Mouse (Mus musculus) gastrocnemius, postnatal 36 days (tissue): Measurements from ENCODE around the gene Nsrp1. TPM values are rescaled to one million over a fixed set of nuclear protein-coding genes. Genes with fewer than 3 reads are reported as not detected.

Source experiments
- DNase-seq, 2 experiments: peaks; one replicate each; pipeline ENCODE4 v3.0.0; 2022
- intact Hi-C: fragments of 180-260 bp; cut with DNase I; formaldehyde crosslinking; loops from one replicate; pipeline ENCODE4 v1.15.1; 2025
- microRNA-seq, 2 experiments: library from miRNA; unstranded; fragments of <30 nt; microRNA quantifications; one replicate each; pipeline ENCODE4 v1.2.0; 2021
- total RNA-seq, 2 experiments: library from RNA; stranded (reverse); gene quantifications; 2 replicates each; pipeline ENCODE4 v1.2.3; 2021

Gene Nsrp1
- total RNA-seq, 2 experiments from 2014 or later = 10.5 to 13.5 TPM

DNA sequence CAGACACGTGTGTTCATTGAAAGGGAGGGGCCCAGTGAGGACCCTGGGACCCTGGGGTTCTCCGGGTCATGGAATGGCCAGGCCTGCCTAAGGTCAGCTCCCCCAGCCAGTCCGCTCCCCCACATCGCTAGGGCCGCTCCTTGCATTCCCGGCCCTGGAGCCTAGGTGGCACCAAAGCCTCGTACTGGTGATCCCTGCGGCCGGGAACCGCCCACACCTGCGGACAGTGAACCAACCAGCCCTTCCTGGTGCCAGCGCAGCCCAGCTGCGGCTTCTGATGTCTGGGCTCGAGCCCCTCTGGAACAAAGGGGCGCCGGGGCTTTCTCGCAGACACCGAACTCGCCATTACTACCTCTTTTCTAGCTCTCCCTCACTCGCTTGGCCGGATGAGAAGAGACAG lies 80.9 kb downstream of the Nsrp1 start:
- DNase-seq = peak; percentile 63 to 64
- intact Hi-C loops = loop anchor here (2.0 kb wide), 1 partner anchor 95 kb away; no protein-coding TSS in a partner anchor

DNA sequence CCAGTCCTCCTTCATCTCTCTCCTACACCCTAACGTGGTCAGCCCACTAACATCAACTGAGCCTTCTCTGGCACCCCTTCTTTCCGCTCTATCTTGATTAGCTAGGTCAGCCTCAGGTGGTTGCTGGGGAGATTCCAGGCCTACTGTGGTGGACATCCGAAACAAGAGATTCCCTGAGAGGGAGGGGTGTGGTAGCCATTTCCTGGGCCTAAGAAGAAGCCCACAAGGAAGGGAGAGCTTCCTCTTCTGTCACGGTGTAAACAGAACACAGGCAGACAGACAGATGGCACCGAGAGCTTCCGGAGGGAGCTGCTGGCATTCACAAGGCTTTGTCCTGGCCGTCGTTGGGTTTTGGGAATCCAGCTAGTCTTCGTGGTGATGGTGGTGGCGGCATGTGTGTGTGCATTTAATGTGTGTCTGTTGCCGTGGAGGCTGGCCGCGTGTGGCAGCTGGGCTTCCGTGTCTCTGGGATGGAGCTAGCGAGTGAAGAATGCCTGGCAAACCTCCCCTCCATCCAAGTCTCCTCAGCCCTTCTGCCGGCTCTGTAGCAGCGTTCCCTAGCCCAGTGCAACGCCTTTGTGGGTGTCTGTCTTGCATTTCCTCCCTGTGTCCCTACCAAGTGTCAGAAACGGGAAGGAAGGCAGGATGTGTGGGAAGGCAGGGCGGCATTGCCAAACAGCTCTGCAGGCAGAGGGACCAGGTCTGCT lies 82.1 kb downstream of the Nsrp1 start:
- intact Hi-C loops = loop anchor here (2.0 kb wide), 1 partner anchor 97 kb away; no protein-coding TSS in a partner anchor
- no peak for DNase-seq

Small RNA genes within 50 kb of the gene (microRNA-seq; reads per million reads assigned to microRNA genes)
- gene Mir423 = 538 to 557 reads per million in 2 experiments

Other genes starting within 250 kb of the Nsrp1 start
- 10 to 100 TPM; 28.2 to 28.9 TPM for gene Cpd, start 231.4 kb downstream of the Nsrp1 start, total RNA-seq
- under 1 TPM in 1 of 2 experiments, not detected in 1; 0.41 TPM for gene Tmigd1, start 176.3 kb downstream of the Nsrp1 start, total RNA-seq
- gene Blmh, start 153.6 kb downstream of the Nsrp1 start, total RNA-seq = 10 to 100 TPM; 29.6 to 33.0 TPM
- gene Slc6a4, start 79.8 kb downstream of the Nsrp1 start, total RNA-seq = under 1 TPM; 0.15 to 0.31 TPM
- under 1 TPM; 0.10 TPM for gene Efcab5, start 110.5 kb upstream of the Nsrp1 start, total RNA-seq
- 10 to 100 TPM; 39.4 to 43.4 TPM for gene Ssh2, start 137.9 kb upstream of the Nsrp1 start, total RNA-seq